Mouse (Mus musculus) layer of hippocampus, postnatal 14 days (tissue): ENCODE results near the gene Tmem107. TPM values are rescaled to one million over a fixed set of nuclear protein-coding genes. Genes with fewer than 3 reads are reported as not detected.

Experiments used
- DNase-seq, 2 experiments: peaks; one replicate each; pipeline ENCODE4 v3.0.0; 2021 to 2022; ENCODE audit warnings: low spot score in 2 of 2, mixed read lengths in 1 of 2
- total RNA-seq, 2 experiments: library from RNA; stranded (reverse); gene quantifications; 2 replicates each; pipeline ENCODE4 v1.2.3; 2021

The Tmem107 gene
- total RNA-seq, 2 experiments from 2014 or later, result 13.5 to 13.7 TPM

- DNase-seq, result no peak
Observed at GRCm38 (mm10) chr11:69073951-69074775, 3.6 kb downstream of the Tmem107 start.

DNA sequence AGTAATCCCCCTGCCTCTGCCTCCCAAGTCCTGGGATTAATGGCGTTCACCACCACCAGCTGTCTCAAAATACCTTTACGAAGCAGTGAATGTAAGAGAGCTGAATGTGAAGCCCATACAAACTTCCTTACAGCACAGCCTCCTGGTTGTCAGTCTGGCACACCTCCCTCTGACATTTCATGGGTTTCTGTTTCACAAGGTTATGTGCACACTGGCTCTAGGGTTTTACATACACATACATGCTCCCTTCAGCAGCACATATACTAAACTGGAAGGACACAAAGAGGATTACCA is 4.1 kb downstream of the Tmem107 start:
- DNase-seq, result no peak

DNA sequence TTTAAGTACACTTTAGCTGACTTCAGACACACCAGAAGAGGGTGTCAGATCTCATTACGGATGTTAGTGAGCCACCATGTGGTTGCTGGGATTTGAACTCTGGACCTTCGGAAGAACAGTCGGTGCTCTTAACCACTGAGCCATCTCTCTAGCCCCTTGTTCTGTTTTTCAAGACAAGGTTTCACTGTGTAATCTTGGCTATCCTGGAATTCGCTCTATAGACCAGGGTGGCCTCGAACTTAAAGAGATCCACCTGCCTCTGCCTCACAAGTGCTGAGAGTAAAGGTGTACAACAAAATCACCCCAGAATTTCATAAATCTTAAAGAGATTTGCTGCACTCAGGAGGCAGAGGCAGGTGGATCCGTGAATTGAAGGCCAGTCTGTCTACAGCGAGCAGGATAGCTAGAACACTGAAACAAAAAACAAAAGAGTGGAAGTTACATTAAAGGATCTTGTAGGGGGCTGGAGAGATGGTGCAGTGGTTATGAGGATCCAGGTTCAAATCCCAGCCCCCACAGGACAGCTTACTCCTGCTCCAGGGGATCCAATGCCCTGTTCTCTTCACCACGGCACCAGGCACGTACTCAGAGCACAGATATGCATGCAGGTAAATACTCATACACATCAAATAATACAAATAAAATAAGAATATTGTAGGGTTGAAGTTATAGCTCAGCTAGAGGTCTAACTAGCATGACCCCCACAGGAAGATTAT is 5.3 kb downstream of the Tmem107 start:
- DNase-seq, result no peak

GRCm38 (mm10) chr11:69076572-69076971 is 6.0 kb downstream of the Tmem107 start:
- peak in 1 of 2 experiments; percentile 57 for DNase-seq

DNA sequence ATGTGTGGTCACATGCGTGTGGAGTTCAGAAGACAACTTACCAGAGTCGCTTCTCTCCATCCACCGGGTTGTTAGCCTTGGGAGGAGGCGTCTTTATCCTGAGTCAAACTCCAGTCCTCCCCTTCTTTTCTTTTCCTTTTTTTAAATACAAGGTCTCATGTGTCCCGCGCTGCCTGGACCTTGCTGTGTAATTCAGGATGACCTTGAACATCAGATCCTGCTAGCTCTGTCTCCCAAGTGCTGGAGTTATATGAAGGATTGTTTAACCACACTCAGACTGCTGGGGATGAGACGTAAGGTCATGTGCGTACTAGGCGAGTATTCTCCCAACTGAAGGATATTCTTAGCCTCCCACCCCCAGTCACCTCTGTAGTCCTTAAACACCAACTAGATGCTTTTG is 6.7 kb downstream of the Tmem107 start:
- no peak for DNase-seq

DNA sequence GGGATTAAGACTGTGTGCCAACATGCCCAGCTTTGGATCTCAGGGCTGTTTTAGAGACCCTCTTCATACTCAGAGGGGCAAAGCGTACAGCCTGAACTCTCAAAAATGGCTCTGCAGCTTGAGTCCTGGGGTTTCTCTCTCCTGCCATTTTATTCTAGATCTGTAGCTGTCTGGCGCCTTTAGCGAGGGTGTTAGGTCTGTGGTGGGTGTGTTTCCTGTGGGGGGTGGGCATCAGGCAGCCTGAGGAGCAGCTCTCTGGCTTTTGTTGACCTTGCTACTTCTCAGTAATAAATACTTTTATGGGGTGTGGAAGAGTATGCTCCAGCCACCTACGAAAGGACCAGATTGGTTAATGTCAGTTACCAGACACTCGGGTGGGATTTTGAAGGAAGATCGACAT is 7.4 kb downstream of the Tmem107 start:
- no peak for DNase-seq

DNA sequence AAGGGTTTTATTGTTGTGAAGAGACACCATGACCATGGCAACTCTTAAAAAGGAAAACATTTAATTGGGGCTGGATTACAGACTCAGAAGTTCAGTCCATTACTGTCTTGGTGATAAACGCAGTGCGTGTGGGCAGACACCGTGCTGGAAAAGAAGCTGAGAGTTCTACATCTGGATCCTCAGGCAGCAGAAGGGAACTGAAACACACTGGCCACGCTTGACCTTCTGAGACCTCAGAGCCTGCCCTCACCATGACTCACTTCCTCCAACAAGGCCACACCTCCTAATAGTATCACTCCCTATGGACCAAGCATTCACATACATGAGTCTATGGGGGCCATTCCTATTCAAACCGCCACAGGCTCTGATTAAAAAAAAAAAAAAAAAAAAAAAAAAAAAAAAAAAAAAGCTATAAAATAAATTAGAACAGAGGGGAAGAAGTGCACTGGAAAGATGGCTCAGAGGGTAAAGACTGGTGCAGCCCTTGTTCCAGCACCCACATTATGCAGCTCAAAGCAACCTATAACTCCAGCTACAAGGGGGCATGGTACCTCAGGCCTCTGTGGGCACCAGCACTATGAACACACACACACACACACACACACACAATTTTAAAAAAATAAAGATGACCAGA is 8.3 kb downstream of the Tmem107 start:
- DNase-seq, result no peak

- no peak for DNase-seq
Observed at GRCm38 (mm10) chr11:69080102-69080854, 9.7 kb downstream of the Tmem107 start.

DNA sequence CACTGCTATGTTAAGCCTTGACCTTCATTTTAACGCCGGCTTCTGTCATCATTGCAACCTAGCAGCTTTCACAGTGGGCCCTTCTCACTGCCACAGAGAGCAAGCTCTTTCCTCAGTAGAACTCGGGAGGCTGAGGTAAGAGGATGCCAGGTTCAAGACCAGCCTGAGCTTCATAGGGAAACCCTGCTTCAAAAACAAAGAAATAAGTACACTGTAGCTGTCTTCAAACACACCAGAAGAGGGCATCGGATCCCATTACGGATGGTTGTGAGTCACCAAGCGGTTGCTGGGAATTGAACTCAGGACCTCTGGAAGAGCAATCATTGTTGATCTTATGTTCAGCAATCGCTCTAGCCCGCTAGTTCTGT is 10.2 kb downstream of the Tmem107 start:
- no peak for DNase-seq

DNA sequence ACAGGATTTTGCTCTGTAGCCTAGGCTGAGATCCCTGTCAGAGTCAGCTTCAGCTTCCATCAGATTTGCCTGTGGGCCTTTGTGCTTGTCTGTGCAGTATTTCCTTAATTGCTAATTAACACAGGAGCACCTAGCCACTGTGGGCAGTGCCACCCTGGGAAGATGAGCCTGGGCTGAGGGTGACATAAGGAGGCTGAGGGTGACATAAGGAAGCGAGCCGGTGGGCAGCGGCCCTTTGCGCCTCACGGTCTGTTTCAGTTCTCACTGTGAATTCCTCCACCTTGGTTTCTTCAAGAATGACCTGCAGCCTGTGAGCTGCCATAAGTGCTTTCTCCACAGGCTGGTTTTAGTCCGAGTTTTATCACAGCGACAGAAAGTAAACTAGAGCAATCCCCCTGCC is 11.0 kb downstream of the Tmem107 start:
- DNase-seq, result no peak

GRCm38 (mm10) chr11:69085608-69086007 is 15.0 kb downstream of the Tmem107 start:
- DNase-seq, result no peak

DNA sequence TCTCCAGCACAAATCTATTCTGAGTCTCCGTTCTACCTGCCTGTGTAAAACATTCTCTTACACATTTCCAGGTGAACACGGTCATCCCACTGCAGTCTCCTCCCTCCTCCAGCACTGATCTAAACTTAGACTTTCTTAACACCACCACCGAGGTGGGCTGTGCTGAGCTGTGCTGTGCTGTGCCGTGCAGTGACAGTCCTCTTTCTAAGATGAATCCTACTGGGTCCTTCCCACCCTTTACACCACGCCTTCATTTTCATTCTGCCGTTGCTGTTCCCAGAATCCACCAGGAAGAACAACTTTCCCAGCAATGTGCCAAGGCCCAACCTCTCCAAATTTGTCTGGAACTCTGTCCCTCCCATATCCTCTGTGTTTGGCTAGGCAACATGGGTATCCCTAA is 15.8 kb downstream of the Tmem107 start:
- no peak for DNase-seq

- no peak for DNase-seq
Observed at GRCm38 (mm10) chr11:69087082-69087481, 16.5 kb downstream of the Tmem107 start.

DNA sequence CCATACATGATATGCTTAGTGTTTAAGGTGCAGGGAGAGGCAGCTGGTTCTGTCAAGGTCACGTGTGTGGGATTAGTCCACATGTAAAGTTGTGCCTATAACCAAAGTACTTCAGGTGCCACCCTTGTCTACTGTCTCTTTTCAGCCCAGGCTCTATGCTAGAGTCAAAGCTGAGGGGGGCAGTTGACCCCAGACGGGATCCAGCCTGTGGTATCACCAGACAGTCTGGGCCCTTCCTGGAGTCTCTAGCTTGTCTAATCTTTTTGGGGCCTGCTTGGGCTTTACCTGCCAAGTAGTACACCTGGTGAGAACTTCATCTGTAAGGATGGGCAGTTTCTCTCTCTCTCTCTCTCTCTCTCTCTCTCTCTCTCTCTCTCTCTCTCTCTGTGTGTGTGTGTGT is 17.0 kb downstream of the Tmem107 start:
- DNase-seq, result no peak

GRCm38 (mm10) chr11:69088103-69088855 is 17.7 kb downstream of the Tmem107 start, which contains the start of gene Vamp2:
Vamp2 (plus strand) TSS chr11:69088490.
- DNase-seq, result peak; percentile 93

- no peak for DNase-seq
Observed at GRCm38 (mm10) chr11:69088856-69089615, 18.4 kb downstream of the Tmem107 start.

DNA sequence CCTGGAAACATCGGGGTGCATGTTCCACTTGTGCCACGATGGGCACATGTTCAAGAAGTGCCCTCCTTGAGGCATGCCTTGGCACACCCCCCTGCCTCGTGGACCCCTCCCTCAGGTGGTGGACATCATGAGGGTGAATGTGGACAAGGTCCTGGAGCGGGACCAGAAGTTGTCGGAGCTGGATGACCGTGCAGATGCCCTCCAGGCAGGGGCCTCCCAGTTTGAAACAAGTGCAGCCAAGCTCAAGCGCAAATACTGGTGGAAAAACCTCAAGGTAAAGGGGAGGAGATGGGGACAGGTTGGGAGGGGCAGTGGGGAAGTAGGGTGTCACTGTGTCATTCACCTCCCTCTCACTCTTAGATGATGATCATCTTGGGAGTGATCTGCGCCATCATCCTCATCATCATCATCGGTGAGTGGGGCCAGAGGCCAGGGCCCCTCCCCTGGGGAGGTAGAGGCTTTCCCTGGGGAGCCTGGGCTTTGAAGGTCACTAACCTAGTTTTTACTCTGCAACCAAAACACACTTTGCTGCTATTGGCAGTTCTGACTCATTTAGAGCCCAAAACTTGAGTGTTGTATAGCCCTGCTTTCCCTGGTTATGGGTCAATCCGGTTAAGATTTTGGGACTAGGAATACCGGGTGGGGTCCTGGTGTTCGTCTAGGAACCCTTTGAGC is 19.1 kb downstream of the Tmem107 start:
- no peak for DNase-seq

DNA sequence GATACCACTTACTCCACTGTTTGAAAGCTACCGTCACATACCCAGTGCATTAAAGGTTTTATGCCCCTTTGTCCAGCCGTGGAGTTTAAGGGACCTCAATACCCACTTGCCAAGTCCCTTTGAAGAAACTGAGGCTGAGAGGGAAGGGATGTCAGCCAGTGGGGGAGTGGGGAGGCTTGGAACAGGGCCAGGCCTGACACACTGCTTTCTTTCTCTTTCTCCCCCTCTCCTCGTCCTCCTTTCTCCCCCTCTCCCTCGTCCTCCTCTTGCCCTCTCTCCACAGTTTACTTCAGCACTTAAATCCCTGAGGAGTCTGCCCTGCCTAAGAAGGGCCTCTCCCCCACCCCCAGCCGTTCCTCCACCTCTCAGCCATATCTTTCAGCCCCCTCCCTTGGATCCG is 19.8 kb downstream of the Tmem107 start:
- DNase-seq, result no peak

DNA sequence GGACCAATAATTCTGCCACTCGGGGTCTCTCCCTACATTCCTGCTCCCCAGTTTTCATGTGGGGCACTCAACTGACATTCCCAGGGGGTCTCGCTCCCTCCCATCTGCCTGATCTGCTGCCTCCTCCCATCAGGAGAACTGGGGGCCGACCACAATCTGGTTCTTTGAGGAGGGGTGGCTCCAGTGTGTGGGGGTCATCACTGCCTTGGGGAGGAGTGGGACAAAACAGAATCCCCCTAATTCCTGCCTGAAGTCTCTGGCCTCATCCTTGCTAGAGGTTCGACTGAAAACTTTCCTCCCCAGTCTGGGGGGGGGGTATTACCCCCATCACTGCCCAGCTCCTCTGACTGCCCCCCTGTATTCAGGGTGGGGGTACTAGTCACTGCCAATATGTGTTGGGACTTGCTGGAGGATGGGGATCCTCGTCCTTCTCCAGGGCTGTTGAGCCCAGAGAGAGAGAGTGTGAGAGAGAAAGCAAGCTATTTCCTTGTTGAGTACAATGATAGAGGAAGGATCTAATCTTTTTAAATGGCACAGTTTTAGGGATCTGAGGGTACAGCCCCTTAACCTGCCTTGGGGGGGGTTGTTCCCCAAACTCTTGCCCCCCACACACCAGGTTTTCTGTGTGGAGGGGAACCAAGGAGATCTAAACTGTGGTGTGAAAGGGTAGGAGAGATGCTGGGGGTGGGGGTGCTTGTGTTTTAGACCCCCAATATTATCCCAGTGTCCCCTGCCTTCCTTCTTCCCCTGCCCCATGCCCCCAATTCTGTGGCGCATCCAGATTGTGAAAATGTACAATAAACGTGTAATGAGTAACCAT is 21.2 kb downstream of the Tmem107 start:
- no peak for DNase-seq
